Mouse (Mus musculus): ENCODE data around the gene Npr2.

DNA sequence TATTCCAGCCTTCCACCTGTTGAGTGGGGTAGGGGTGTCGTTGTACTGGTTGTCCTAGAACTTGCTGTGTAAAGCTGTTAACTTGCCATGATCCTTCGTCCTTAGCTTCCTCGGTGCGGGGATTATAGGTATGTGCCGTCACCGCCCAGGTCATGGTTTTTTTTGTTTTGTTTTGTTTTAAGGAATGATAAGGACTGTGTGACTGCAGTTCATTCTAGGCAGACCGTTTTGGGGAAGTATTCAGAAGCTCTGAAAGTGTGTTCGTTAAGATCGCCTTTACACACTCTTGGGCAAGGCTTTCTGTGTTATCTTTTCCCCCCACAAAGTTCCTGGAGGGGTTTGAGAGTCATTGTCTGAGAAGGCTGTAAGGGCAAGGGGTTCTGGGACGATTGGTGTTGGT is 19.2 kb upstream of the Npr2 start:
- TF ChIP-seq POLR2A (IDR thresholded peaks at IDR 0.05; ENCODE audit: control insufficient read depth, low read depth, low read length) (no peak), CTCF (IDR thresholded peaks at IDR 0.05; ENCODE audit: control insufficient read depth, insufficient read depth, insufficient replicate concordance, low read depth, low read length) (no peak)
